Mouse (Mus musculus): ENCODE measurements around the gene Fbxl4.

DNA sequence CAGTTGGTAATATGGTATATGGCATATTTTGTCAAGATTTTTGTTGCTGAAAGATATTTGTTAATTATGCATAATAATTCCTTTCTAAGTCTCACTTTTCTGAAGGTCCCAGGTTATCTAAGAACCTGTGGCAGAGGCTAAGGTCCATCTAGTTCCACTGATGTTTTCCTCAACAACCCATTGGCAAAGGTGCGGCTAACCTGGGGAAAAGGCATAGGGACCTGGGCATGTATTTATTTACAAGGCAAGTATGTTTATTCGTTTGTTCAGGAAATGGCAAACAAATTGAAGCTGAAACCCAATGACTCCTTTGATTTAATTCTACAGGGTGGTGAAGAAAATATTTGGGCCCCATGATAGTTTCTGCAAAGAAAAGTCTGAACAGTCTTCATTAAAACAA, 126.2 kb downstream of the Fbxl4 start:
- no peak for TF ChIP-seq CTCF (conservative IDR thresholded peaks at IDR 0.05; ENCODE audit: low read length)
- TF ChIP-seq NANOG (IDR thresholded peaks at IDR 0.05; ENCODE audit: borderline replicate concordance, low read length): no peak
- no peak for TF ChIP-seq POU5F1 (IDR thresholded peaks at IDR 0.05; ENCODE audit: borderline replicate concordance, low read length)

All from E14TG2a.4 (cell line).